8 mouse cellular contexts compared by ENCODE assay signal in the genomic region with DNA sequence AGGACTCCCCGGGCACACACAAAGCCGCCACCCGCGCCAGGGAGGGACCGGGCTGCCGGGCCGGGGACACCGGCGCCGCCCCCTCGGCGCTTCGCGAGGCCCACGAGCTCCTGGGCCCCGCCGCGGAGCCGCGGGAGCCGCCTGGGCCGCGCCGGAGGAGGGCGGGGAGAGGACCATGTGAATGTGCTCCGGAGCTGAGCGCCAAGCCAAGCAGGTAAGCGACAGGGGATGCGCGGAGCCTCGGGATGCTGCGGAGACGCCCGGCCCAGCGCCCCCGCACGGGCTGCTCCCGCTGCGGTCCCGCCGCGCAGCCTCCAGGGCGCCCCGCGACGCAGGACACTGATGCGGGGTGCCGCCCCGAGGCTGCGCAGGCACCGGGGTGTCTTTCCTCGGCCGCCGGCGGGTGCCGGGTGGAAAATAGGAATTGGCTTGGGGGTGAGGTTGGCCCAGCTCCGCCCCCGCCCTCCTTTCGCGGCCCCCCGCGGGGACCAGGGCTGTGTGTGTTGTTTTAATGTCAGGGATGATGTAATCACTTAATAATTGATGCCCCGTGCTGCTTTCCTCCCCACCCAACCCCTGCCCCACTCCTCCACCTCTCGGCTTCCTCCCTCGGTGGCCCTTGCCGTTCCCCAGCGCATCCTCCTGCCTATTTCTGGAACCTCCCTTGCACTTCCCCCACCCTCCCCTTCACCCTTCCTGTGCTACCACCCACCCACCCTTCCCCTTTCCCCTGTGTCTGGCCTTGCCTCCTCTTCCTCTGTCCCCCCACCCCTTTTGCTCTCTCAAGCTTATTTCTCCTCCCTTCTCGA. TPM values are rescaled to one million over a fixed set of nuclear protein-coding genes. Genes with fewer than 3 reads are reported as not detected.
DNase-seq lines count a peak whose midpoint lies in the region; ATAC-seq and TF ChIP-seq lines count a peak whose summit lies in the region.

No protein-coding gene starts in this region.

- peak; percentile 17 for DNase-seq in urinary bladder, postnatal 25 days (ENCODE audit: low spot score)
- DNase-seq in urinary bladder, adult 2 months (ENCODE audit: low spot score), result no peak
- peak; percentile 76 for DNase-seq in cerebellum, adult 9-11 months
- peak; percentile 50 for DNase-seq in gastrocnemius, postnatal 14 days
- DNase-seq in induced T-regulatory cell, adult 2 months (ENCODE audit: low read depth), result peak; percentile 73
- DNase-seq in thymus, adult 2 months, result peak; percentile 67

- H3K9ac ChIP-seq in limb, embryonic 13.5 days, result peak overlapping the region; percentile 94
- H3K9ac ChIP-seq in midbrain, embryonic 16.5 days (ENCODE audit: low read depth, low read length), result peak overlapping the region; percentile 99

- under 1% methylated on average over 57 of the region's 68 CpGs for WGBS in limb, embryonic 13.5 days
- WGBS in midbrain, embryonic 16.5 days, result 0% methylated on average over 53 of the region's 68 CpGs
- WGBS in thymus, adult 2 months, result under 1% methylated on average over 68 of the region's 68 CpGs

- peaks cover 7% of the 10 kb centered on the region; the same call in 1 of the 2 replicates for H3K27me3 ChIP-seq in limb, embryonic 13.5 days
- no peaks in the 10 kb centered on the region; the same call in 1 of the 2 replicates for H3K27me3 ChIP-seq in midbrain, embryonic 16.5 days (ENCODE audit: control insufficient read depth, insufficient read depth, low read depth, low read length)
- H3K27me3 ChIP-seq in thymus, adult 2 months (ENCODE audit: control insufficient read depth, insufficient read depth, low read length), result no peaks in the 10 kb centered on the region

- ATAC-seq in limb, embryonic 13.5 days (ENCODE audit: low FRiP score, low read depth), result peak; percentile 6; the same call in 1 of the 2 replicates
- ATAC-seq in midbrain, embryonic 16.5 days, result peak; percentile 66

- H3K4me3 ChIP-seq in limb, embryonic 13.5 days, result peak overlapping the region; percentile 91
- H3K4me3 ChIP-seq in midbrain, embryonic 16.5 days (ENCODE audit: low read depth, low read length), result peak overlapping the region; percentile 95
- peak overlapping the region; percentile 72 for H3K4me3 ChIP-seq in thymus, adult 2 months (ENCODE audit: control insufficient read depth, insufficient read depth, low read length)

- TF ChIP-seq CTCF in thymus, adult 2 months (IDR thresholded peaks at IDR 0.05; ENCODE audit: borderline replicate concordance, control insufficient read depth, extremely low read depth, insufficient read depth, low read length, poor library complexity), result no peak

- intact Hi-C loops in gastrocnemius, postnatal 14 days (cut with DNase I; ENCODE audit: low total_unique reads), result no loop called here

- H3K4me2 ChIP-seq in limb, embryonic 13.5 days (replicated peaks), result peak overlapping the region; percentile 79
- peak overlapping the region; percentile 63 for H3K4me2 ChIP-seq in midbrain, embryonic 16.5 days (ENCODE audit: low read length)

- TF ChIP-seq POLR2A in thymus, adult 2 months (IDR thresholded peaks at IDR 0.05; ENCODE audit: control insufficient read depth, extremely low read depth, insufficient read depth, low read length, poor library complexity), result no peak

- peaks cover 32% of the 10 kb centered on the region for H3K4me1 ChIP-seq in limb, embryonic 13.5 days
- peaks cover 41% of the 10 kb centered on the region for H3K4me1 ChIP-seq in midbrain, embryonic 16.5 days (ENCODE audit: control insufficient read depth, insufficient read depth, low read length)
- peaks cover 17% of the 10 kb centered on the region for H3K4me1 ChIP-seq in thymus, adult 2 months (replicated peaks; ENCODE audit: control insufficient read depth, insufficient read depth, low read length)

- H3K9me3 ChIP-seq in limb, embryonic 13.5 days, result no peaks in the 10 kb centered on the region
- no peaks in the 10 kb centered on the region for H3K9me3 ChIP-seq in midbrain, embryonic 16.5 days (replicated peaks; ENCODE audit: control insufficient read depth, low read length, poor library complexity, severe bottlenecking)

- H3K36me3 ChIP-seq in limb, embryonic 13.5 days, result no peaks in the 10 kb centered on the region
- no peaks in the 10 kb centered on the region for H3K36me3 ChIP-seq in midbrain, embryonic 16.5 days (ENCODE audit: control insufficient read depth, insufficient read depth, low read length)
- no peaks in the 10 kb centered on the region for H3K36me3 ChIP-seq in thymus, adult 2 months (ENCODE audit: control insufficient read depth, insufficient read depth, low read length)

- H3K27ac ChIP-seq in limb, embryonic 13.5 days, result peak overlapping the region; percentile 86
- peak overlapping the region; percentile 97 for H3K27ac ChIP-seq in midbrain, embryonic 16.5 days (ENCODE audit: low read length)
- H3K27ac ChIP-seq in thymus, adult 2 months (ENCODE audit: control insufficient read depth, insufficient read depth, low read length), result peak overlapping the region; percentile 90

RNA-seq across cellular contexts. Expression of a gene that starts 1.5 kb away (rescaled TPM):
- polyA plus RNA-seq in urinary bladder, adult 2 months (2012; rRNA removed), result 20.6 and 23.3 TPM in 2 replicates
- 10 to 100 TPM; 13.3 to 17.8 TPM for total RNA-seq in gastrocnemius, postnatal 14 days (2021)
- 28.0 and 29.6 TPM in 2 replicates for polyA plus RNA-seq in limb, embryonic 13.5 days (2015; fragmentation: Nextera tagmentation; extraction: Ambion mirVana)
- 71.2 and 71.3 TPM in 2 replicates for polyA plus RNA-seq in midbrain, embryonic 16.5 days (2015; fragmentation: Nextera tagmentation; extraction: Ambion mirVana)
- polyA plus RNA-seq in thymus, adult 2 months (2012; rRNA removed), result 74.6 and 76.1 TPM in 2 replicates
